Mouse (Mus musculus): Measurements from ENCODE around the gene Pclo. TPM values are rescaled to one million over a fixed set of nuclear protein-coding genes. Genes with fewer than 3 reads are reported as not detected.
"Not testable (repeated sequence)": the region's sequence is repeated elsewhere in the genome, so short reads cannot be mapped to it uniquely, and the experiment has no call there.

Pclo gene
- total RNA-seq (2021), result under 1 TPM; 0.19 to 0.22 TPM

- peak; percentile 39 to 53 for DNase-seq
- intact Hi-C loops (cut with DNase I), result no loop called here
These were observed at the start of gene Pclo for GRCm38 (mm10) chr5:14514631-14515523. Pclo (plus strand) TSS chr5:14514918.

GRCm38 (mm10) chr5:14494431-14494830, 20.3 kb upstream of the Pclo start:
- intact Hi-C loops (cut with DNase I); DNase-seq: not testable (repeated sequence)

DNA sequence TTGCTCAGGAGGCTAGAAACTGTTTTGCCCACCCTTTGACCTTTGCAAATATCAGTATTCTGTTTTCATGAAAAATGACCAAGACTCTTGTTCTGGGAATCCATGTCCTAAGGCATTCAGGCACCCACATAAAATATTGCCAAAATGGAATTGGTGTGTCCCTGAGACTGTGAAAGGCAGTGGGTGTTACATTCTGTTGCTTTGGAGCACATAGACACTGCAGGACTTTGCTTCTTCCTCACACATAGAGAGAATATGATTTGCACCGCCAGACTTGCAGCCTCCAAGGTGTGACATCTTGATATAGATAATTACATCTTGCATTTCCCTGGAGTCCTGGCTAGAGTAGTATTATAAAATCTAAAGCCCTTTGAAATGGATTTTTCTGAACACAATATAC, 6.2 kb upstream of the Pclo start:
- DNase-seq, result no peak
- intact Hi-C loops (cut with DNase I), result no loop called here

DNA sequence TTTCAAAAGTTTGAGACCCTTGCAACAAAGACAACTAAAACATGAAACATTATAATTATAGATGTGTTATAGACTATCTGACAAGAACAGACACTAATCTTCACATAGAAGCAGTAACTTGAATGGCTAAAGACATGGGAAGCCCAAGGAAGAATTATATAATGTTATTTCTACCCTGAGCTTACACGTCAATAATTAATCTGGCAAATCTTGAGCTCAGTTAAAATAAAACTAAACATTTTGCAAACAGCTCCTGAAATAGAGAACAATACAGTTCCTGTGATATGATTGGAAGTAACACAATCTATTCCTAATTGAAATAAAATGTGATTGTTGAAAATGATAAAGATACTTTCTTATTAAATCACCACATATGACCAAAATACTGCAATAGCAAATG, 5.1 kb upstream of the Pclo start:
- DNase-seq, result no peak
- intact Hi-C loops (cut with DNase I), result no loop called here

GRCm38 (mm10) chr5:14518131-14518832, 3.6 kb downstream of the Pclo start:
- intact Hi-C loops (cut with DNase I), result no loop called here
- DNase-seq, result no peak

GRCm38 (mm10) chr5:14522006-14522405, 7.3 kb downstream of the Pclo start:
- no peak for DNase-seq
- intact Hi-C loops (cut with DNase I), result no loop called here

DNA sequence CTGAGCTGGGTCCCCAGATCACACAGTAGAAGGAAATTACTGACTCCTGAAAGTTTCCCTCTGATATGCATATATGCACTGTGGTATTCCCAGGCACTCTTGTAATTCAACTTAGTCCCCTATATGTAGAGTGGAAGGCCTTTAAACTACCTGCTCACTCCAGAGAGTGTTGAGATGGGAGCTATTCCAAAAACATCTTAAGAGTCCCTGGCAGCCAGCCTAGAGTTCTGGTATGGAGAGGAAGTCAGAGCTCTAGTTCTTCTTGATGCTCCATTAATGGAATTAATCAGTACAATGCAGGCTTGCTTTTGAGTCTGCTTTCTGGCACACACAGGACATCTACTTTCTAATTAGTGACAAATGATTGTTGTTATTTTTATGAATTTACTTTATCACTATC, 11.3 kb downstream of the Pclo start:
- intact Hi-C loops (cut with DNase I), result no loop called here
- DNase-seq, result no peak

GRCm38 (mm10) chr5:14527796-14528195, 13.1 kb downstream of the Pclo start:
- intact Hi-C loops (cut with DNase I), result no loop called here
- DNase-seq, result no peak

DNA sequence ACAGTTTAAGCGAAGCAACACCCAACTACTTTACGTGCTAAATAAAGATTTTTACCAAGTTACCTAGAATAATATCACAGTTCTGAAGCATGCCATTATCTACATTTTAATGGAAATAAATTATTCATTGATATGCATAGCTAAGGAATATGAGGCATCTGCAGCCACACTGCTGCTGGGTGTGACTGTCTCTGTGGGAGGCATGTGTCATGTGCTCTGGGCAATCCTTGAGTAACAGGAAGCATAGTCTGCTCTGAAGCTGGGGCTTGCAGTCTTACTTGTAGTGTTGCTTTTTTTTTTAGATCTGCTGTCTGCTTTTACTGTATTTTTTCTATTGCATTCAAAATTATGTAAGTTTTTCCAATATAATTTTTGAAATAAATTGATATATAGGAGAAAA, 17.2 kb downstream of the Pclo start:
- intact Hi-C loops (cut with DNase I), result no loop called here
- no peak for DNase-seq

DNA sequence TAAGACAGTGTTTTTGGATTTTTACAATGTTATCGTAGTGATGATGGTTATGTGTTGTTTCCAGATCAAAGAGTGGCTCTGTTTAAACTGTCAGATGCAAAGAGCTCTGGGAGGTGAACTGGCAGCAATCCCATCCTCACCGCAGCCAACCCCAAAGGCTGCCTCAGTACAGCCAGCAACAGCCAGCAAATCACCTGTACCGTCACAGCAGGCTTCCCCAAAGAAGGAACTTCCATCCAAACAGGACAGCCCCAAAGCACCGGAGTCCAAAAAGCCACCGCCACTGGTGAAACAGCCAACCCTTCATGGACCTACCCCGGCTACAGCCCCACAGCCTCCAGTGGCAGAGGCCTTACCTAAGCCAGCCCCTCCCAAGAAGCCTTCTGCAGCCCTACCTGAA, 24.6 kb downstream of the Pclo start:
- intact Hi-C loops (cut with DNase I), result no loop called here
- DNase-seq, result no peak

DNA sequence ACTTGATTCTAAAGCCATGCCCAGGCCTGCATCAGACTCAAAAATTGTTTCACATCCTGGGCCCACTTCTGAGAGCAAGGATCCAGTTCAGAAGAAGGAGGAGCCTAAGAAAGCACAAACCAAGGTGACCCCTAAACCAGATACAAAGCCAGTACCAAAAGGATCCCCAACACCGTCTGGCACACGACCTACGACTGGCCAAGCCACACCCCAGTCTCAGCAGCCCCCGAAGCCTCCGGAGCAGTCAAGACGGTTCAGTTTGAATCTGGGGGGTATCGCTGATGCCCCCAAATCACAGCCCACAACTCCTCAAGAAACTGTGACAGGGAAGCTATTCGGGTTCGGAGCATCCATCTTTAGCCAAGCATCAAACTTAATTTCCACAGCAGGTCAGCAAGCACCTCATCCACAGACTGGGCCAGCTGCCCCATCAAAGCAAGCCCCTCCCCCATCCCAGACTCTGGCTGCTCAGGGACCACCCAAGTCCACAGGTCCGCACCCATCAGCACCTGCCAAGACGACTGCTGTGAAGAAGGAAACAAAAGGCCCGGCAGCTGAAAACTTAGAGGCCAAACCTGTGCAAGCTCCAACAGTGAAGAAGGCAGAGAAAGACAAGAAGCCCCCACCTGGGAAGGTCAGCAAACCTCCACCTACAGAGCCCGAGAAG, 25.4 kb downstream of the Pclo start:
- DNase-seq, result no peak
- intact Hi-C loops (cut with DNase I), result no loop called here

DNA sequence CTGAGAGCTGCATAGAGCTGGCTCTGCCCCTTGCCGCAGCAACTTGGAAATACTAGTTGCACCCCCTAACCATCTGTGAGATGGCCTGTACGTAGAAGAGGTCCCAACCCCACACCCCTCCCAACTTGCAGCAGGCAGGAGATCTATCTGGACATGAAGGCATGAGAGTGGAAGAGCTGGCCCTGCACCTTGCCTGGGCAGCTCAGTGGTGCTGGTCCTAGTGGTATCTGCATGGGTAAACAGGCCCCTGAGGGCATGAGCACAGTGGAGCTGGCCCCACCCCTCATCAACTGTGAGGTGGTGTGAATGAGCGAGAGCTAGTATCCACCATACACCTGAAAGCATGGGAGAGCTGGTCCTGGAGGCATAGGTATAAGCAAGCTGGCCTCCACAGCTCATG, 60.9 kb downstream of the Pclo start:
- no peak for DNase-seq
- intact Hi-C loops (cut with DNase I), result no loop called here

DNA sequence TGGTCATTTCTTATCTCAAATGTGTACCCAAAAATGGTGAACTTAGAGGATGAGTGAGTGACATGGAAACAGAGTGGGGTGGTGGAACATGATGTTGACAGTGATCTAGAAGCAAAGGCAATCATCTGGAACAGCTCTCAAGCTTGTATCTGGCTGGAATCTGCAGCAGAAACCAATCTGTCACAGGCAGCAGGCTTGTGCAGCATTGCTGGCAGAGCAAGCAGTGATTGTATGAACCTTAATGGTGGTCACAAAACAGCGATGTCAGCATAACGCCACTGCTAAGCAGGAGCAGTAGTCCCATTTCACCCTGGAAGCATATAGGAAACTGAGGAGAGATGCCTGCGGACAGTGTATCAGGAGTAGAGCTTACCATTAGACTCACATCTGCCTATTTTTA, 76.8 kb downstream of the Pclo start:
- DNase-seq, result no peak

DNA sequence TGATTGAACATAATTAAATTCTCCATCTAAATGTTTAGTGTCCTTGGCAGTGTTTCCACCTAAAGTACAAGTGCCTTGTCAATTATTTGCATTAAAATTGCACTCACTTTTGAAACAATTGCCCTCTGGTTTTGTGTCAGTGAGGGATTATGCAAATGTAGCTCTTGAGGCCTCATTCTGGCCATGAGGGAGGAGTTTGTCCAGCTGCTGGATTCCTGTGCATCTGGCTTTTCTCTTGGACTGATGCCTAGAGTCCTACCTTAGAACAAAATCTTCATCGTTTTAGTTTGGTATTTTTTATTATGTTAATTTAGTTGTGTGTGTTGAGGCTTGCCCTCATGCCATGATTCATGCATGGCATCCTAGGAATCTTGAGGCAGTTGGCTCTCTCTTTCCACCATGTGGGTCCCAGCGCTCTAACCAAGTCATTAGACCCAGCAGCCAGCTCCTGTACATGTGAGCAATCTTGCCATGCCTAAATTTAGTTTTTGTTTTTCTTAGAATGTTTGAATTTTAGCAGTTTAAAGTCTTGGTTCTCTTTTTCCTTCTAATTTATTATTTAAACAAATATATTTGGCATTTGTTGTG, 80.8 kb downstream of the Pclo start:
- no peak for DNase-seq
- intact Hi-C loops (cut with DNase I), result no loop called here

More for the DNA sequence above, 76.8 kb downstream of the Pclo start:
- intact Hi-C loops (cut with DNase I), result no loop called here

GRCm38 (mm10) chr5:14608318-14608717, 93.6 kb downstream of the Pclo start:
- DNase-seq, result no peak
- intact Hi-C loops (cut with DNase I), result no loop called here

DNA sequence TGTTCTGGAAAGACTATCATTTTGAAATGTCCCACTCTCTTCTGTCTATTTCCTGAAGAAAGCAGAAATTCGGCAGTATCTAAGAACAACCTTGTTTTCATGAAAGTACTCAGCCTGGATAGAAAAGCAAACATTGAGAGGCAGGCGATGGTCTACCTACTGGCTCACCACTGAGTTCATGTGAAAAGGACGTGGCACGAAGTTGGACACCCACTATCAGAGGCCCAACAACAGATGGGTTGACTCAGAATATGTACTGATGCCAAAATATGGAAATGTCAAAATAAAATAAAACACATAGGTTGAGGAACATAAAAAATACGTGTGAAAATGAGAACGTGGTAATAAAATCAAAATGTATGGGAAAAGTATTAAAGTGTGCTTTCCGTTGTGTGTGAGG, 106.4 kb downstream of the Pclo start:
- intact Hi-C loops (cut with DNase I), result no loop called here
- no peak for DNase-seq

DNA sequence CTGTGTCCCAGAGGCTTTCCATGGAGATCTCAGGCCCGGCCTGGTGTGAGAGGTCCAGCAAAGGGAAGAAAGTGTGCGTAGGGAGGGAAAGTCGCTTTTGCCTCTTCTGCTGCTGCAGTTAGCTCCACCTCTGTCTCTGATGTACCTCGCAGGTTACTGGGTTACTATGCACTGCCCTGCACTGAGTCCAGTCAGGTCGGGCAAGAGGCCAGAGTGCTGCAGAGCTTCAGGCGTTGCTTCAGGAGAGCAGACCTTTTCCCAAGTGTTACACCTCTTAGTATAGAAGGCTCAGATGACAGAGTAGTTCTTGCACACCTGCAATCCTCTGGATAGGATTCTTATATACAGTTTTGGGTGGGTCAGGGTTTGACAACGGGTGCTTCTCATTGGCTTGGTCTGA, 108.6 kb downstream of the Pclo start:
- intact Hi-C loops (cut with DNase I), result no loop called here
- DNase-seq, result no peak

DNA sequence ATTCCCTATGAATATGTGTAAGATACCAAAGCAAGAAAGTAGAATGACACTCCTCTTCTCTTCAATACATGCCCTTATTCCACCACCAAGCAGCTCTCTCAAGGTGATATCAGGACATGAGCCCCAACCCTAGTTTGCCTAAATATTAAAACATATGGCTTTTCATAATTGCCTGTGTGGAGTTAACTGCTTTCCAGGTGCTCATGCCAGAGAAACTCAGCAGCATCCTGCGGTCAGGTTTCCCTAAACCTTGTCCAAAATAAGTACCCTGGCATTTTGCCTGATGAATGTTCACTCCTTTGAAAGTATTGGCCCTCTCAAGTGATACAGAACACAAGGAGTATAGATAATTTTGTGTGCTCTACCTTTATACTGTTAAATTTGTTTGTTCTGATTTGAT, 126.5 kb downstream of the Pclo start:
- DNase-seq, result no peak
- intact Hi-C loops (cut with DNase I), result no loop called here

- DNase-seq, result no peak
- intact Hi-C loops (cut with DNase I), result no loop called here
These were observed 131.1 kb downstream of the Pclo start for GRCm38 (mm10) chr5:14645856-14646255.

DNA sequence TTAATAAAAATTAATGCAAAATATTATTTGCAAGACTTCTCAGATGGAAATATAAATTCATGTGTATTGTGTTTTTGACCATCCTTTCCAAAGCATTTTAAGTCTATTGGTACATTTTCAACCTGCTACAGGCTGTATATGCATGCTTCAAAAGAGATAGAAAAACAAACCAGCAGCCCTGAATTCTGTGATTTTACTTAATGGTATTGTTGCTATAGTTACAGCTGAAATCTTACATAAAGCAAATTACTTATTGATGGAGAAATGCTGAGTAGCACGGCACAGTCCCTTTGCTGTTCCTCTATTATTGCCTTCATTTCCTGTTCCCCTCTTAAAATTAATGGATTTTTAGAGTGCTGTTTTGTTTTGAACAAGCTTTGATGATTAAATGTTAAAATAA, 145.9 kb downstream of the Pclo start:
- no peak for DNase-seq

GRCm38 (mm10) chr5:14662180-14662579, 147.5 kb downstream of the Pclo start:
- no peak for DNase-seq
- intact Hi-C loops (cut with DNase I), result no loop called here

More for the DNA sequence above, 145.9 kb downstream of the Pclo start:
- intact Hi-C loops (cut with DNase I), result no loop called here

Measured in heart, postnatal 36 days (tissue).